Mouse (Mus musculus): ENCODE data around the gene Nkpd1. TPM values are rescaled to one million over a fixed set of nuclear protein-coding genes. Genes with fewer than 3 reads are reported as not detected.

The Nkpd1 gene
- total and polyA plus RNA-seq, 3 experiments: 1.1 to 2.1 (median 1.9) TPM

- dilution Hi-C loops (cut with MboI; ENCODE audit: extremely low pct_ligation_motif_present, extremely low pct_unique_long_range_greater_than_20kb, low sequenced_read_pairs): no loop called here
These were observed 32.1 kb upstream of the Nkpd1 start for GRCm38 (mm10) chr7:19485488-19485887.

GRCm38 (mm10) chr7:19486549-19486948, 31.1 kb upstream of the Nkpd1 start:
- peaks cover 2% of the 10 kb centered on the region for H3K9me3 ChIP-seq (replicated peaks; ENCODE audit: low read length)
- TF ChIP-seq ETS1 (conservative IDR thresholded peaks at IDR 0.05; ENCODE audit: low read depth, low read length) (no peak), POLR2AphosphoS2 (IDR thresholded peaks at IDR 0.05; ENCODE audit: low read depth, low read length) (no peak), TCF12 (IDR thresholded peaks at IDR 0.05; ENCODE audit: low read depth, low read length) (no peak), SIN3A (IDR thresholded peaks at IDR 0.05; ENCODE audit: low read length) (no peak), IRF4 (IDR thresholded peaks at IDR 0.05; ENCODE audit: low read depth, low read length) (no peak), JUND (conservative IDR thresholded peaks at IDR 0.05; ENCODE audit: low read depth, low read length) (no peak), NELFE (IDR thresholded peaks at IDR 0.05; ENCODE audit: low read depth, low read length) (no peak), MEF2A (IDR thresholded peaks at IDR 0.05; ENCODE audit: borderline replicate concordance, low read depth, low read length) (no peak), CHD2 (IDR thresholded peaks at IDR 0.05; ENCODE audit: low read length) (no peak), NRF1 (IDR thresholded peaks at IDR 0.05; ENCODE audit: low read depth, low read length) (no peak), UBTF (IDR thresholded peaks at IDR 0.05; ENCODE audit: low read depth, low read length) (no peak), MYC (IDR thresholded peaks at IDR 0.05; ENCODE audit: low read depth, low read length) (no peak), RCOR1 (conservative IDR thresholded peaks at IDR 0.05; ENCODE audit: low read depth, low read length) (no peak), E2F4 (IDR thresholded peaks at IDR 0.05; ENCODE audit: insufficient replicate concordance, low read depth, low read length) (no peak)
- no peak for DNase-seq (ENCODE audit: extremely low read depth)
- no peak overlapping the region for H3K9ac ChIP-seq (ENCODE audit: insufficient read depth, low read depth)
- no peak overlapping the region for H3K27ac ChIP-seq (ENCODE audit: insufficient read depth, low read depth)
- no peaks in the 10 kb centered on the region for H3K36me3 ChIP-seq (replicated peaks in 1 of 2; ENCODE audit: control insufficient read depth in 1 of 2, insufficient read depth in 1 of 2, low read length in 1 of 2)
- in situ Hi-C loops (cut with MboI; ENCODE audit: low pct_ligation_motif_present, low pct_unique_long_range_greater_than_20kb, low sequenced_read_pairs): no loop called here
- dilution Hi-C loops (cut with MboI; ENCODE audit: extremely low pct_ligation_motif_present, extremely low pct_unique_long_range_greater_than_20kb, low sequenced_read_pairs): no loop called here
- H3K79me2 ChIP-seq (replicated peaks; ENCODE audit: control insufficient read depth, extremely low read depth, insufficient read depth, poor library complexity, severe bottlenecking): no peaks in the 10 kb centered on the region
- H3K4me2 ChIP-seq (ENCODE audit: insufficient read depth, low read depth, poor library complexity, severe bottlenecking): no peak overlapping the region
- 0 out of 4 replicates have a peak, but pooled peaks cover 0 to under 1% of the 10 kb centered on the region in 2 experiments for H3K4me1 ChIP-seq (ENCODE audit: control insufficient read depth in 1 of 2, insufficient read depth in 2 of 2)
- no peak overlapping the region for H3K4me3 ChIP-seq (replicated peaks in 1 of 3; ENCODE audit: low read depth in 2 of 3, low read length in 2 of 3, poor library complexity in 1 of 3)
- H3K27me3 ChIP-seq (replicated peaks): peaks cover 74% of the 10 kb centered on the region

More at GRCm38 (mm10) chr7:19485488-19485887, 32.1 kb upstream of the Nkpd1 start:
- in situ Hi-C loops (cut with MboI; ENCODE audit: low pct_ligation_motif_present, low pct_unique_long_range_greater_than_20kb, low sequenced_read_pairs): no loop called here
- Histone ChIP-seq H3K79me2 (replicated peaks; ENCODE audit: control insufficient read depth, extremely low read depth, insufficient read depth, poor library complexity, severe bottlenecking) (no peaks in the 10 kb centered on the region), H3K27ac (ENCODE audit: insufficient read depth, low read depth) (no peak overlapping the region), H3K27me3 (replicated peaks) (peaks cover 70% of the 10 kb centered on the region), H3K9me3 (replicated peaks; ENCODE audit: low read length) (peaks cover 2% of the 10 kb centered on the region), H3K4me1 (ENCODE audit: control insufficient read depth in 1 of 2, insufficient read depth in 2 of 2) (peaks cover 5 to 7% of the 10 kb centered on the region in 2 experiments; a peak in 2 of 4 replicates), H3K4me3 (replicated peaks in 1 of 3; ENCODE audit: low read depth in 2 of 3, low read length in 2 of 3, poor library complexity in 1 of 3) (no peak overlapping the region), H3K9ac (ENCODE audit: insufficient read depth, low read depth) (no peak overlapping the region), H3K36me3 (replicated peaks in 1 of 2; ENCODE audit: control insufficient read depth in 1 of 2, insufficient read depth in 1 of 2, low read length in 1 of 2) (no peaks in the 10 kb centered on the region), H3K4me2 (ENCODE audit: insufficient read depth, low read depth, poor library complexity, severe bottlenecking) (no peak overlapping the region)
- no peak for DNase-seq (ENCODE audit: extremely low read depth)
- TF ChIP-seq ZC3H11A (IDR thresholded peaks at IDR 0.05; ENCODE audit: low read depth, low read length): no peak
- TF ChIP-seq SIN3A (IDR thresholded peaks at IDR 0.05; ENCODE audit: low read length): no peak
- TF ChIP-seq BHLHE40 (IDR thresholded peaks at IDR 0.05; ENCODE audit: low read depth, low read length): no peak
- no peak for TF ChIP-seq MAFK (IDR thresholded peaks at IDR 0.05; ENCODE audit: insufficient replicate concordance, low read length)

Measured in CH12.LX (cell line).